Mouse (Mus musculus) myocyte (in vitro differentiated cells): ENCODE measurements around the gene Tuba3b.

Experiments used
- POLR2A ChIP-seq: IDR thresholded peaks from one replicate; pipeline ENCODE4 v1.6.1; 2011; ENCODE audit warnings: low read depth, mild to moderate bottlenecking, control low read depth, moderate library complexity; ENCODE audit not compliant: insufficient read length
- TCF12 ChIP-seq: IDR thresholded peaks from one replicate; pipeline ENCODE4 v1.6.1; 2011; ENCODE audit warnings: mild to moderate bottlenecking, control low read depth; ENCODE audit not compliant: poor library complexity, insufficient read depth, severe bottlenecking
- TCF3 ChIP-seq: IDR thresholded peaks from one replicate; pipeline ENCODE4 v1.6.1; 2011; ENCODE audit warnings: low read depth, control low read depth; ENCODE audit not compliant: insufficient read length

DNA sequence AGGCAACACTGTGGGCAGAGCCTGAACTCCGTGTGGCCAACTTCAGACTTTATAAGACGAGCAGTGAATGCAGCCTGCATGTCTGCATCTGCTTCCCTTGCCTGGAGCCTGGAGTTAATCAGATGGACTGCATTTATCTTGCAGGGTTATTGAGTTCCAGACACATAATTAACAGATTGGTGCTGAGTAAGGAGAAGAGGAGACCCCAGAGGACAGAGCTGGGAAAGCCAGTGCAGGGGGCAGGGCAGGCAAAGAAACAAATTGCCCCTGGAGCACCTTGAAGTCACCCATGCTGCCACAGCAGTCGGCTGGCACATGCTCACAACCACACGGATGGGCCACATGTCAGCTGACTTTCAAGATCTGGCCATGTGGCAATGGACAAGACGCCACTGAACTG is 48.7 kb downstream of the Tuba3b start:
- no peak for TF ChIP-seq TCF12
- no peak for TF ChIP-seq POLR2A
- TF ChIP-seq TCF3, result no peak
